Mouse (Mus musculus) limb, embryonic 14.5 days (tissue): ENCODE measurements around the gene Bcl7c. TPM values are rescaled to one million over a fixed set of nuclear protein-coding genes. Genes with fewer than 3 reads are reported as not detected.

Source experiments
- ATAC-seq: fragments of 200-750 bp; cut with Nextera tagmentation; 2 replicates; pipeline ENCODE4 v1.8.0; 2017; ENCODE audit warnings: low read depth, moderate number of reproducible peaks, moderate TSS enrichment; ENCODE audit not compliant: low FRiP score
- DNase-seq: peaks from one replicate; pipeline ENCODE4 v3.0.0-alpha.2; 2015; ENCODE audit warnings: low spot score
- H3K27ac ChIP-seq: fragments of 300-500 bp; sonication (generic); replicated peaks from 2 replicates; pipeline ENCODE4 v1.5.1; 2014; ENCODE audit warnings: low read depth, mild to moderate bottlenecking, low read length, moderate library complexity, mixed read lengths
- H3K27me3 ChIP-seq: fragments of 300-500 bp; sonication (generic); 2 replicates; pipeline ENCODE4 v1.6.1; 2014; ENCODE audit warnings: low read length, mixed read lengths; ENCODE audit not compliant: control insufficient read depth, insufficient read depth
- H3K36me3 ChIP-seq: fragments of 300-500 bp; sonication (generic); 2 replicates; pipeline ENCODE4 v1.6.1; 2014; ENCODE audit warnings: mild to moderate bottlenecking, low read length, moderate library complexity, mixed read lengths; ENCODE audit not compliant: control insufficient read depth, insufficient read depth
- H3K4me1 ChIP-seq: fragments of 300-500 bp; sonication (generic); 2 replicates; pipeline ENCODE4 v1.6.1; 2014; ENCODE audit warnings: antibody characterized with exemption, low read length, mixed read lengths; ENCODE audit not compliant: control insufficient read depth, insufficient read depth
- H3K4me2 ChIP-seq: fragments of 300-500 bp; sonication (generic); replicated peaks from 2 replicates; pipeline ENCODE4 v1.6.1; 2014; ENCODE audit warnings: low read depth, mild to moderate bottlenecking, low read length, moderate library complexity; ENCODE audit not compliant: severe bottlenecking
- H3K4me3 ChIP-seq: fragments of 300-500 bp; sonication (generic); replicated peaks from 2 replicates; pipeline ENCODE4 v1.5.1; 2014; ENCODE audit warnings: low read length
- H3K9ac ChIP-seq: fragments of 300-500 bp; sonication (generic); 2 replicates; pipeline ENCODE4 v1.6.1; 2014; ENCODE audit warnings: mild to moderate bottlenecking, low read depth, low read length, moderate library complexity; ENCODE audit not compliant: severe bottlenecking
- H3K9me3 ChIP-seq: fragments of 300-500 bp; sonication (generic); 2 replicates; pipeline ENCODE4 v1.6.1; 2016; ENCODE audit warnings: low read length; ENCODE audit not compliant: control insufficient read depth
- POLR2A ChIP-seq: fragments of 200-500 bp; IDR thresholded peaks from 2 replicates; pipeline ENCODE4 v1.8.0; 2012; ENCODE audit warnings: inconsistent platforms, mild to moderate bottlenecking, moderate library complexity, borderline replicate concordance; ENCODE audit not compliant: insufficient read depth, insufficient read length; ENCODE audit errors: extremely low read depth
- WGBS: fragments of 180-500 bp; shearing (Covaris S2); extraction: QIAGEN DNeasy Blood & Tissue Kit; methylation state at CpG from one replicate; pipeline ENCODE4 v1.1.7; 2014; 5-methylcytosine and 5-hydroxymethylcytosine counted together
- polyA plus RNA-seq, 2 experiments: library from polyadenylated mRNA; depleted of rRNA in 1 of 2; stranded (reverse) in 1 of 2; unstranded in 1 of 2; fragments of >200 nt; fragmentation: Nextera tagmentation in 1 of 2; extraction: Ambion mirVana in 1 of 2; gene quantifications; 2 replicates each; pipeline versions ENCODE4 v1.2.1 to v1.2.3; 2012 to 2014

The Bcl7c gene
- polyA plus RNA-seq, 2 experiments, result 90.0 to 102 TPM

DNA sequence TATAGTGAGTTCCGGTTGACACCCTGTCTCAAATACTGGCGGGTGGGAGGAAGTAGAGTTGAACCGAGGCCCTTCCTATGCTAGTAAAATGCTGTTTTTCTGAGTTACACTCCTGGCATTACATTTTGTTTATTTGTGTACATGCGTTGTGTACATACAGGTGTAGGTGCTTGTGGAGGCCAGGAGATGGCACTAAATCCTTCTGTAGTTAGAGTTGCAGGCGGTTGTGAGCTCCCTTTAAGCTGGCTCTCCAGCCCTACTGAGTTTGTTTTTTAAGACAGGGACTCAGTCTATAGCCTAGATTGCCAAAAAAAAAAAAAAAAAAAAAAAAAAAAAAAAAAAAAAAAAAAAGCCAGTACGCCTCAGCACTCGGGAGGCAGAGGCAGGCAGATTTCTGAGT is 19.2 kb upstream of the Bcl7c start:
- ATAC-seq (no peak), DNase-seq (no peak)
- Histone ChIP-seq H3K4me2 (no peak overlapping the region), H3K36me3 (no peaks in the 10 kb centered on the region), H3K4me1 (no peaks in the 10 kb centered on the region), H3K9me3 (no peaks in the 10 kb centered on the region), H3K4me3 (no peak overlapping the region), H3K27me3 (no peaks in the 10 kb centered on the region), H3K27ac (no peak overlapping the region), H3K9ac (no peak overlapping the region)
- 84% methylated on average over 7 of the region's 7 CpGs for WGBS
- no peak for TF ChIP-seq POLR2A

DNA sequence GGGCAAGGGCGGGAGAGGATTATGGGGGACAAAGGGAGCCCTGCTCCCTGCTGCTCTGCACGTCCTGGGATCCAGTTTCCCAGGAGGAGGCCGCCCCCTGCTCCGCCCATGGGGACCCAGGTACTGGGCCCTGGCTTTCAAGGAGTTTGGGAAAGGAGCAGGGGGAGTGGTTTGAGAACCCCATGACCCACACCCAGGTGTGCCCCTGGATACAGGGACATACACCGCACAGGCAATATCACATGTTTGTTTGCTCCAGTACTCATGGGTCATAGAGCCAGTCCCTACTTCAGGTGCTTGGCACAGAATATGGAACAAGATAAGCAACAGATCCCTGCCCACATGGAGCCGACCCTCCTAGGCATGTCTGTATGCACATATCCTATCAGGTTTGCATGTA is 17.2 kb upstream of the Bcl7c start:
- Histone ChIP-seq H3K4me2 (no peak overlapping the region), H3K36me3 (no peaks in the 10 kb centered on the region), H3K4me3 (no peak overlapping the region), H3K4me1 (no peaks in the 10 kb centered on the region), H3K27me3 (no peaks in the 10 kb centered on the region), H3K9me3 (no peaks in the 10 kb centered on the region), H3K9ac (no peak overlapping the region), H3K27ac (no peak overlapping the region)
- DNase-seq, result no peak
- TF ChIP-seq POLR2A, result no peak
- ATAC-seq, result no peak
- 64% methylated on average over 6 of the region's 6 CpGs for WGBS

DNA sequence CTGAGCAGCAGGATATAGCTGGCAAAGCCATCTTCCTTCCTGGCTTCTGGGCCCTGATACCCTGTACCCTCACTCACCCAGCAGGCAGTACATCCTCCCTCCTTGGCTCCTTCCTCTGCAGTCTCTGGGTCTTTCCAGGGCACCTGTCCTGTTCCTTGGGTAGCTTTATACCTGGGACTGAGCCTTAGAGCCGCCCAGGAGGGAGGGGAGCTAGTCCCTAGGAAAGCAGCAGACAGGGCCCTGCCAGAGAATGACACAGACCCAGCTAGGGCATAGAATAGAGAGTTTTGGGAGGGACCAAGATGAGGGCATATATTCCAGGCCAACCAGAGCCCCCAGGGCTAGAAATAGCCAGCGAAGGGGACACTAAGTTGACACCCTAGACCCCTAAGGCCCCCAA is 16.8 kb upstream of the Bcl7c start:
- TF ChIP-seq POLR2A, result no peak
- H3K4me1 ChIP-seq, result no peaks in the 10 kb centered on the region
- DNase-seq (no peak), ATAC-seq (no peak)
- no peak overlapping the region for H3K4me2 ChIP-seq
- H3K36me3 ChIP-seq, result no peaks in the 10 kb centered on the region
- WGBS, result 60% methylated on average over 2 of the region's 2 CpGs
- no peak overlapping the region for H3K9ac ChIP-seq
- H3K27me3 ChIP-seq, result no peaks in the 10 kb centered on the region
- no peak overlapping the region for H3K4me3 ChIP-seq
- H3K27ac ChIP-seq, result no peak overlapping the region
- no peaks in the 10 kb centered on the region for H3K9me3 ChIP-seq

DNA sequence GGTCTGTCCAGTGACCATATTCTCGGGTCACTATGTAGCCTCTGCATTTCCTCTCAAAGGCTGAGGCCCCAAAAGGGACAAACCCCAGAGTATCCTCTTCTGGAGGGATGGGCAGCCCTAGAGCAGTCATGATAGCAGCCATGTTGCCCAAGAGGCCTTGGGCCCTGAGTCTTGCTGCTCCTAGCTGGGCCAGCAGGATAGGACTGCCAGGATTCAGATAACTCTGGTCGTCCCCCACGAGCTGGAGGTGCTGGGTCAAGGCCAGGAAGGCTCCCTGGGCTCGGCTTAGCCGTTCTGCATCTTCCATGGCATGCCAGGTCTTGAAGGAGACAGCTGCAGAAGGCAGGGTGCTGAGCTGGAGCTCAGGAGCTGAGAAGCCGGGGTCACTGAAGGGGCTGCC is 10.5 kb upstream of the Bcl7c start:
- Histone ChIP-seq H3K9me3 (no peaks in the 10 kb centered on the region), H3K4me2 (no peak overlapping the region), H3K4me1 (peaks cover 7% of the 10 kb centered on the region; the same call in 1 of the 2 replicates), H3K4me3 (no peak overlapping the region), H3K36me3 (peaks cover 21% of the 10 kb centered on the region), H3K27ac (no peak overlapping the region), H3K27me3 (no peaks in the 10 kb centered on the region), H3K9ac (no peak overlapping the region)
- WGBS, result 93% methylated on average over 6 of the region's 6 CpGs
- DNase-seq (no peak), ATAC-seq (no peak)
- no peak for TF ChIP-seq POLR2A

DNA sequence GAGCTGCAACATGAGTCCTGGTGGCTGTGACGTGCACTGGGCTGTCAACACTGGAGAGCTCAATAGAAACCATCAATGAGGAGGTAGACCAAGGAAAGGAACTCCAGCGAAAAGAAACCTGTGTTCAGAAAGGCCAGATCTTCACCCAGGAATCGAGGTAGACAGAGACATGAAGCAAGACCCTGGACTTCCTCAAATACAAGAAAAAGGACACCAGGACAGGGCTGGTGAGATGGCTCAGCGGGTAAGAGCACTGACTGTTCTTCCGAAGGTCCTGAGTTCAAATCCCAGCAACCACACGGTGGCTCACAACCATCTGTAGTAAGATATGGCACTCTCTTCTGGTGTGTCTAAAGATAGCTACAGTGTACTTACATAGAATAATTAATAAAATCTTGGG is 9.6 kb upstream of the Bcl7c start:
- Histone ChIP-seq H3K36me3 (peaks cover 21% of the 10 kb centered on the region), H3K27me3 (no peaks in the 10 kb centered on the region), H3K4me3 (no peak overlapping the region), H3K9me3 (no peaks in the 10 kb centered on the region), H3K9ac (no peak overlapping the region), H3K4me1 (peaks cover 16% of the 10 kb centered on the region), H3K4me2 (no peak overlapping the region), H3K27ac (no peak overlapping the region)
- no peak for TF ChIP-seq POLR2A
- no peak for ATAC-seq
- 91% methylated on average over 6 of the region's 6 CpGs for WGBS
- no peak for DNase-seq

DNA sequence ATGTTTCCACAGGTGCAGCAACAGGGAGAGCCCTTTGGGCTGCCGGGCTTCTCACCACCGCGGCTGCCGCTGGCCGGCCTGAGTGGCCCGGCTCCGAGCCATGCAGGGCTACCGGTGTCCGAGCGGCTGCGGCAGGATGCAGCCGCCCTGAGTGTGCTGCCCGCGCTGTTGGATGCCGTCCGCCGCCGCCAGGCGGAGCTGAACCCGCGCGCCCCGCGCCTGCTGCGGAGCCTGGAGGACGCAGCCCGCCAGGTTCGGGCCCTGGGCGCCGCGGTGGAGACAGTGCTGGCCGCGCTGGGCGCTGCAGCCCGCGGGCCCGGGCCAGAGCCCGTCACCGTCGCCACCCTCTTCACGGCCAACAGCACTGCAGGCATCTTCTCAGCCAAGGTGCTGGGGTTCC is 8.3 kb upstream of the Bcl7c start:
- Histone ChIP-seq H3K4me2 (peak overlapping the region; percentile 53), H3K36me3 (peaks cover 21% of the 10 kb centered on the region), H3K4me3 (peak overlapping the region; percentile 32), H3K9me3 (no peaks in the 10 kb centered on the region), H3K27ac (no peak overlapping the region), H3K9ac (peak overlapping the region; percentile 60), H3K27me3 (no peaks in the 10 kb centered on the region), H3K4me1 (peaks cover 19% of the 10 kb centered on the region)
- ATAC-seq, result no peak
- no CpG with 5 or more reads among the region's 41 CpGs for WGBS
- peak; percentile 15 for DNase-seq
- no peak for TF ChIP-seq POLR2A
